Mouse (Mus musculus) liver, embryonic 12.5 days (tissue): ENCODE results near the gene Txnrd3. TPM values are rescaled to one million over a fixed set of nuclear protein-coding genes. Genes with fewer than 3 reads are reported as not detected.

ENCODE experiments used
- ATAC-seq: fragments of 200-750 bp; cut with Nextera tagmentation; 2 replicates; pipeline ENCODE4 v1.8.0; 2017; ENCODE audit warnings: moderate number of reproducible peaks, mild to moderate bottlenecking, moderate library complexity
- H3K27ac ChIP-seq: fragments of 300-500 bp; sonication (generic); 2 replicates; pipeline ENCODE4 v1.5.1; 2016; ENCODE audit warnings: mild to moderate bottlenecking
- H3K27me3 ChIP-seq: fragments of 300-500 bp; sonication (generic); replicated peaks from 2 replicates; pipeline ENCODE4 v1.6.1; 2016; ENCODE audit warnings: mild to moderate bottlenecking, moderate library complexity
- H3K36me3 ChIP-seq: fragments of 300-500 bp; sonication (generic); 2 replicates; pipeline ENCODE4 v1.6.1; 2016; ENCODE audit warnings: mild to moderate bottlenecking, moderate library complexity
- H3K4me1 ChIP-seq: fragments of 300-500 bp; sonication (generic); 2 replicates; pipeline ENCODE4 v1.6.1; 2016
- H3K4me2 ChIP-seq: fragments of 300-500 bp; sonication (generic); 2 replicates; pipeline ENCODE4 v1.6.1; 2016; ENCODE audit warnings: mild to moderate bottlenecking, moderate library complexity
- H3K4me3 ChIP-seq: fragments of 300-500 bp; sonication (generic); 2 replicates; pipeline ENCODE4 v1.5.1; 2016; ENCODE audit warnings: mild to moderate bottlenecking, moderate library complexity
- H3K9ac ChIP-seq: fragments of 300-500 bp; sonication (generic); 2 replicates; pipeline ENCODE4 v1.6.1; 2016; ENCODE audit warnings: mild to moderate bottlenecking, moderate library complexity
- H3K9me3 ChIP-seq: fragments of 300-500 bp; sonication (generic); replicated peaks from 2 replicates; pipeline ENCODE4 v1.6.1; 2016; ENCODE audit warnings: mild to moderate bottlenecking, moderate library complexity
- WGBS: fragments of 180-500 bp; shearing (Covaris S2); methylation state at CpG from one replicate; pipeline ENCODE4 v1.1.7; 2016; ENCODE audit not compliant: insufficient replicate concordance; 5-methylcytosine and 5-hydroxymethylcytosine counted together
- polyA plus RNA-seq: library from polyadenylated mRNA; unstranded; fragments of >200 nt; fragmentation: Nextera tagmentation; extraction: Ambion mirVana; gene quantifications from 2 replicates; pipeline ENCODE4 v1.2.1, GENCODE M21; 2016

The Txnrd3 gene
- polyA plus RNA-seq, 1 experiment from 2014 or later, result 6.4 TPM

GRCm38 (mm10) chr6:89658931-89659330 is 15.1 kb downstream of the Txnrd3 start:
- ATAC-seq, result no peak
- no peak overlapping the region for H3K4me2 ChIP-seq
- H3K9ac ChIP-seq, result no peak overlapping the region
- H3K4me1 ChIP-seq, result no peaks in the 10 kb centered on the region
- no peaks in the 10 kb centered on the region for H3K27me3 ChIP-seq
- no peaks in the 10 kb centered on the region for H3K9me3 ChIP-seq
- H3K4me3 ChIP-seq, result no peak overlapping the region
- 74% methylated on average over 6 of the region's 6 CpGs for WGBS
- H3K36me3 ChIP-seq, result peaks cover 2% of the 10 kb centered on the region; the same call in 1 of the 2 replicates
- H3K27ac ChIP-seq, result no peak overlapping the region

DNA sequence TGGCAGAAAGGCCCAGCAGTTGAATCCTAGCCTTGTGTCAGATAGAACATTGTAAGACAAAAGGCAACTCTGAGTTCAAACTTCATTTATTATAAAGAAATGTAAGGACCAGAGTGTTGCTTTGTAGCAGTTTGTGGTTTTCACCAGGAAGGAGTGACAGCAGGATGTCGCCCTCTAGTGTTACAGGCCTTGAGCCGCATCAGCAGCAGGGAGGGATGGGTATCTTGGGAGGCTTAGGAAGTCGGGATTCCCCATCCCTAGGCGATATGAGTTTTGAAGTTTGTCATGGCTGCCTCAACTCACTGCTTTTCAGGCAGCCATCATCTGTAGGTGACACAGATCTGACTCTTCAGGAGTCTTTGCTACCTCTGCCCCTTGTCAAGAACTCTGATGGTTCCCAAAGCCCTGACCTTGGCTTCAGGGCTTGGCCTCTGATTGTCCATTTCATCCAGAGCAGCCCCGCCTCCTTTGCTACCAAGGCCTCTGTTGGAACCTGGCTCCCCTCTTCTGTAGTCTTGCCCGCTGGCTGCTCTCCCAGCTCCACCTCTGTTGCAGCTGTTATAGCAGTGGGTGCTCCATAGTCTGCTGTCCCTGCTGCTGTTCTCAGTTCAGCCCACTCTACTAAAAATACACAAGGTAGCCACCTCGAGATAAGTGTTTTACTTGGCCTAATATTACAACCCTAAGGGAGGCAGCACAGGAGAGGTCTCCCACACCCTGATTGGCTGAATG is 16.1 kb downstream of the Txnrd3 start:
- Histone ChIP-seq H3K9ac (no peak overlapping the region), H3K4me1 (no peaks in the 10 kb centered on the region), H3K4me3 (no peak overlapping the region), H3K9me3 (no peaks in the 10 kb centered on the region), H3K36me3 (peaks cover 6% of the 10 kb centered on the region; the same call in 1 of the 2 replicates), H3K27ac (no peak overlapping the region), H3K27me3 (no peaks in the 10 kb centered on the region), H3K4me2 (no peak overlapping the region)
- ATAC-seq, result no peak
- 26% methylated on average over 7 of the region's 7 CpGs for WGBS

- Histone ChIP-seq H3K9me3 (no peaks in the 10 kb centered on the region), H3K9ac (no peak overlapping the region), H3K4me1 (no peaks in the 10 kb centered on the region), H3K4me2 (no peak overlapping the region), H3K27ac (no peak overlapping the region), H3K4me3 (no peak overlapping the region), H3K27me3 (no peaks in the 10 kb centered on the region), H3K36me3 (peaks cover 6% of the 10 kb centered on the region; the same call in 1 of the 2 replicates)
- 64% methylated on average over 1 of the region's 1 CpGs for WGBS
- ATAC-seq, result no peak
These were observed 16.7 kb downstream of the Txnrd3 start for GRCm38 (mm10) chr6:89660490-89660889.

- no peak for ATAC-seq
- 80% methylated on average over 3 of the region's 3 CpGs for WGBS
- H3K4me3 ChIP-seq, result no peak overlapping the region
- H3K4me2 ChIP-seq, result no peak overlapping the region
- H3K4me1 ChIP-seq, result no peaks in the 10 kb centered on the region
- H3K9ac ChIP-seq, result no peak overlapping the region
- H3K9me3 ChIP-seq, result no peaks in the 10 kb centered on the region
- no peak overlapping the region for H3K27ac ChIP-seq
- H3K36me3 ChIP-seq, result peaks cover 6% of the 10 kb centered on the region; the same call in 1 of the 2 replicates
- H3K27me3 ChIP-seq, result no peaks in the 10 kb centered on the region
These were observed 18.7 kb downstream of the Txnrd3 start for GRCm38 (mm10) chr6:89662521-89662920.

GRCm38 (mm10) chr6:89665155-89665554 is 21.4 kb downstream of the Txnrd3 start:
- H3K4me1 ChIP-seq, result no peaks in the 10 kb centered on the region
- no peaks in the 10 kb centered on the region for H3K9me3 ChIP-seq
- no peaks in the 10 kb centered on the region for H3K27me3 ChIP-seq
- no peak for ATAC-seq
- H3K4me3 ChIP-seq, result no peak overlapping the region
- H3K4me2 ChIP-seq, result no peak overlapping the region
- H3K36me3 ChIP-seq, result peaks cover 6% of the 10 kb centered on the region; the same call in 1 of the 2 replicates
- 49% methylated on average over 8 of the region's 8 CpGs for whole genome bisulfite sequencing
- H3K9ac ChIP-seq, result no peak overlapping the region
- no peak overlapping the region for H3K27ac ChIP-seq

- Histone ChIP-seq H3K27ac (no peak overlapping the region), H3K4me3 (no peak overlapping the region), H3K27me3 (no peaks in the 10 kb centered on the region), H3K9me3 (no peaks in the 10 kb centered on the region), H3K9ac (no peak overlapping the region), H3K4me1 (no peaks in the 10 kb centered on the region), H3K36me3 (peaks cover 6% of the 10 kb centered on the region; the same call in 1 of the 2 replicates), H3K4me2 (no peak overlapping the region)
- ATAC-seq, result no peak
- 67% methylated on average over 7 of the region's 7 CpGs for WGBS
These were observed 21.9 kb downstream of the Txnrd3 start for GRCm38 (mm10) chr6:89665667-89666066.

GRCm38 (mm10) chr6:89666976-89667375 is 23.2 kb downstream of the Txnrd3 start:
- no peak overlapping the region for H3K4me3 ChIP-seq
- no peak overlapping the region for H3K27ac ChIP-seq
- no peaks in the 10 kb centered on the region for H3K9me3 ChIP-seq
- H3K9ac ChIP-seq, result no peak overlapping the region
- no peaks in the 10 kb centered on the region for H3K27me3 ChIP-seq
- H3K4me2 ChIP-seq, result no peak overlapping the region
- ATAC-seq, result no peak
- 77% methylated on average over 3 of the region's 3 CpGs for WGBS
- H3K36me3 ChIP-seq, result peaks cover 6% of the 10 kb centered on the region; the same call in 1 of the 2 replicates
- H3K4me1 ChIP-seq, result no peaks in the 10 kb centered on the region

- Histone ChIP-seq H3K36me3 (no peaks in the 10 kb centered on the region), H3K4me1 (no peaks in the 10 kb centered on the region), H3K9ac (no peak overlapping the region), H3K27ac (no peak overlapping the region), H3K9me3 (no peaks in the 10 kb centered on the region), H3K4me3 (no peak overlapping the region), H3K27me3 (no peaks in the 10 kb centered on the region), H3K4me2 (no peak overlapping the region)
- 66% methylated on average over 6 of the region's 6 CpGs for WGBS
- no peak for ATAC-seq
These were observed 25.8 kb downstream of the Txnrd3 start for GRCm38 (mm10) chr6:89669556-89669955.

DNA sequence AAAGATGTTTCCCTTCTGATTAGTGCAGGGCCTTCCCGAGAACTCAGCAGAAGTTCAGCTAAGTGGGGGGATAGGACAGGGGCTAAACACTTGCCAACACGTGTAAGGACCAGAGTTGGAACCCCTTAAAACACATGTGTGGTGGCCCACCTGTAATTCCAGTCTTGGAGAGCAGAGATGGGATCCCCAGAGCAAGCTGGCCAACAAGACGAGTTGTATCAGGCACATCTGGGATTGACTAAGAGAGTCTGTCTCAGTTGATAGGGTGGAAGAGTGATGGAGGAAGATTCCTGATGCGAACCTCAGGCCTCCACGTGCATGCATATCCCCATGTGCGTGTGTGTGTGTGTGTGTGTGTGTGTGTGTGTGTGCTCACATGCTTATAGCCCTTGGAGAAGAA is 27.6 kb downstream of the Txnrd3 start:
- ATAC-seq, result no peak
- H3K27me3 ChIP-seq, result no peaks in the 10 kb centered on the region
- no peak overlapping the region for H3K27ac ChIP-seq
- H3K9ac ChIP-seq, result no peak overlapping the region
- WGBS, result 52% methylated on average over 6 of the region's 6 CpGs
- H3K9me3 ChIP-seq, result no peaks in the 10 kb centered on the region
- no peaks in the 10 kb centered on the region for H3K36me3 ChIP-seq
- H3K4me3 ChIP-seq, result no peak overlapping the region
- H3K4me1 ChIP-seq, result no peaks in the 10 kb centered on the region
- no peak overlapping the region for H3K4me2 ChIP-seq

DNA sequence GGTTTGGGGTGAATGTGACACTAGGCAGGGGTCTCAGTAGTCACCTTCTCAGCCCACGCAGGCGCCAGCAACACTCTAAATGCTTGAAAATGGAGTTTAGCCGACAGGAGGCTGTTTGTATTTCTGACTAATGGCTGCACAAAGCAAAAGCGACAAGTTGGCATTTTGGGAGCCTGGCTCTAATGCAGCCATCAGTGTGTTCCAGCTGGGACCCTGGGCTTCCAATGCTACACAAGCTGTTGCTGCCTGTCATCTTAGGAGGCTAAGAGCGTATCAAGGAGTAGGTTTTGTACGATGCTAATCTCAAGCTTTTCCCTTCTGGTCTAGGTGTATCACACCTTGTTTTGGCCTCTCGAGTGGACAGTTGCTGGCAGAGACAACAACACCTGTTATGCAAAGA is 28.9 kb downstream of the Txnrd3 start:
- no peaks in the 10 kb centered on the region for H3K36me3 ChIP-seq
- H3K4me2 ChIP-seq, result no peak overlapping the region
- H3K27ac ChIP-seq, result no peak overlapping the region
- H3K9me3 ChIP-seq, result no peaks in the 10 kb centered on the region
- 77% methylated on average over 7 of the region's 7 CpGs for WGBS
- no peak overlapping the region for H3K4me3 ChIP-seq
- H3K9ac ChIP-seq, result no peak overlapping the region
- H3K4me1 ChIP-seq, result no peaks in the 10 kb centered on the region
- no peaks in the 10 kb centered on the region for H3K27me3 ChIP-seq
- no peak for ATAC-seq

- 81% methylated on average over 11 of the region's 11 CpGs for WGBS
- Histone ChIP-seq H3K4me1 (no peaks in the 10 kb centered on the region), H3K9ac (no peak overlapping the region), H3K36me3 (no peaks in the 10 kb centered on the region), H3K27me3 (no peaks in the 10 kb centered on the region), H3K4me3 (no peak overlapping the region), H3K27ac (no peak overlapping the region), H3K4me2 (no peak overlapping the region), H3K9me3 (no peaks in the 10 kb centered on the region)
- ATAC-seq, result no peak
These were observed 29.5 kb downstream of the Txnrd3 start for GRCm38 (mm10) chr6:89673135-89673780.

- H3K9me3 ChIP-seq, result no peaks in the 10 kb centered on the region
- no peak overlapping the region for H3K4me3 ChIP-seq
- no peak overlapping the region for H3K9ac ChIP-seq
- no peaks in the 10 kb centered on the region for H3K36me3 ChIP-seq
- H3K4me2 ChIP-seq, result no peak overlapping the region
- no peak for ATAC-seq
- no peak overlapping the region for H3K27ac ChIP-seq
- no peaks in the 10 kb centered on the region for H3K27me3 ChIP-seq
- no peaks in the 10 kb centered on the region for H3K4me1 ChIP-seq
- 56% methylated on average over 4 of the region's 4 CpGs for WGBS
These were observed 34.7 kb downstream of the Txnrd3 start for GRCm38 (mm10) chr6:89678522-89678921.
